Mouse (Mus musculus): ENCODE measurements around the gene Car9.
"Not testable (repeated sequence)": the region's sequence is repeated elsewhere in the genome, so short reads cannot be mapped to it uniquely, and the experiment has no call there.

DNA sequence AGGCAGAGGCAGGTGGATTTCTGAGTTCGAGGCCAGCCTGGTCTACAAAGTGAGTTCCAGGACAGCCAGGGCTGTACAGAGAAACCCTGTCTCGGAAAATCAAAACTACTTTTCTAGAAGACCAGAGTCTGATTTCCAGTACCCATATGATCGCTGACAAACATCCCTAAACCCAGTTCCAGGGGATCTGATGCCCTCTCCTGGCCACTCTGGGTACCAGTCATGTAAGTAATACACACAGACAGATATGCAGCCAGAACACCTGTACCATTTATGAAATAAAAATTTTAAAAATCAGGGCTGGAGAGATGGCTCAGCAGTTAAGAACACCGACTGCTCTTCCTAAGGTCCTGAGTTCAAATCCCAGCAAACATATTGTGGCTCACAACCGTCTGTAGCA, 21.1 kb upstream of the Car9 start:
- TF ChIP-seq CTCF (IDR thresholded peaks at IDR 0.05; ENCODE audit: low read depth, low read length); POLR2A (IDR thresholded peaks at IDR 0.05; ENCODE audit: extremely low read depth, insufficient read depth, low read length): not testable (repeated sequence)
